Mouse (Mus musculus): ENCODE data around the gene Pirt.

Gene Pirt

GRCm38 (mm10) chr11:66928311-66928710, 16.5 kb downstream of the Pirt start:
- no peak for TF ChIP-seq GATA4 (IDR thresholded peaks at IDR 0.05; ENCODE audit: insufficient replicate concordance, low read length)

- TF ChIP-seq GATA4 (IDR thresholded peaks at IDR 0.05; ENCODE audit: insufficient replicate concordance, low read length), result no peak
These were observed 21.2 kb downstream of the Pirt start for GRCm38 (mm10) chr11:66932827-66933599.

- no peak for TF ChIP-seq GATA4 (IDR thresholded peaks at IDR 0.05; ENCODE audit: insufficient replicate concordance, low read length)
These were observed 22.8 kb downstream of the Pirt start for GRCm38 (mm10) chr11:66934428-66935173.

- no peak for TF ChIP-seq GATA4 (IDR thresholded peaks at IDR 0.05; ENCODE audit: insufficient replicate concordance, low read length)
These were observed 30.2 kb downstream of the Pirt start for GRCm38 (mm10) chr11:66942011-66942410.

GRCm38 (mm10) chr11:66945224-66945767, 33.5 kb downstream of the Pirt start:
- no peak for TF ChIP-seq GATA4 (IDR thresholded peaks at IDR 0.05; ENCODE audit: insufficient replicate concordance, low read length)

- TF ChIP-seq GATA4 (IDR thresholded peaks at IDR 0.05; ENCODE audit: insufficient replicate concordance, low read length), result no peak
These were observed 34.7 kb downstream of the Pirt start for GRCm38 (mm10) chr11:66946521-66946920.

- no peak for TF ChIP-seq GATA4 (IDR thresholded peaks at IDR 0.05; ENCODE audit: insufficient replicate concordance, low read length)
These were observed 35.1 kb downstream of the Pirt start for GRCm38 (mm10) chr11:66946922-66947321.

GRCm38 (mm10) chr11:66956303-66956702, 44.5 kb downstream of the Pirt start, which contains the start of gene Tmem238l:
Gene Tmem238l (plus strand): TSS chr11:66956638.
- TF ChIP-seq GATA4 (IDR thresholded peaks at IDR 0.05; ENCODE audit: insufficient replicate concordance, low read length), result no peak

- TF ChIP-seq GATA4 (IDR thresholded peaks at IDR 0.05; ENCODE audit: insufficient replicate concordance, low read length), result no peak
These were observed 49.0 kb downstream of the Pirt start for GRCm38 (mm10) chr11:66960797-66961196.

- TF ChIP-seq GATA4 (IDR thresholded peaks at IDR 0.05; ENCODE audit: insufficient replicate concordance, low read length), result no peak
These were observed 49.8 kb downstream of the Pirt start for GRCm38 (mm10) chr11:66961447-66962176.

- no peak for TF ChIP-seq GATA4 (IDR thresholded peaks at IDR 0.05; ENCODE audit: insufficient replicate concordance, low read length)
These were observed 51.7 kb downstream of the Pirt start for GRCm38 (mm10) chr11:66963462-66963861.

GRCm38 (mm10) chr11:66966500-66967116, 54.8 kb downstream of the Pirt start:
- TF ChIP-seq GATA4 (IDR thresholded peaks at IDR 0.05; ENCODE audit: insufficient replicate concordance, low read length), result no peak

GRCm38 (mm10) chr11:66968575-66968974, 56.8 kb downstream of the Pirt start:
- TF ChIP-seq GATA4 (IDR thresholded peaks at IDR 0.05; ENCODE audit: insufficient replicate concordance, low read length), result no peak

GRCm38 (mm10) chr11:66973507-66973906, 61.7 kb downstream of the Pirt start:
- no peak for TF ChIP-seq GATA4 (IDR thresholded peaks at IDR 0.05; ENCODE audit: insufficient replicate concordance, low read length)

All from liver, adult (tissue).